Mouse (Mus musculus): ENCODE data around the gene Mad2l2.
"Not testable (repeated sequence)": the region's sequence is repeated elsewhere in the genome, so short reads cannot be mapped to it uniquely, and the experiment has no call there.

Mad2l2 gene

GRCm38 (mm10) chr4:148169586-148169985 lies 39.4 kb downstream of the Mad2l2 start:
- DNase-seq (ENCODE audit: low spot score in 2 of 2) = no peak

GRCm38 (mm10) chr4:148170842-148171241 lies 40.7 kb downstream of the Mad2l2 start:
- peak in 1 of 2 experiments; percentile 27 for DNase-seq (ENCODE audit: low spot score in 2 of 2)

GRCm38 (mm10) chr4:148171261-148171660 lies 41.1 kb downstream of the Mad2l2 start:
- no peak for DNase-seq (ENCODE audit: low spot score in 2 of 2)

GRCm38 (mm10) chr4:148173811-148174494 lies 43.8 kb downstream of the Mad2l2 start:
- DNase-seq (ENCODE audit: low spot score in 2 of 2) = no peak

- no peak for DNase-seq (ENCODE audit: low spot score in 2 of 2)
Measured at GRCm38 (mm10) chr4:148174495-148174862, 44.3 kb downstream of the Mad2l2 start.

GRCm38 (mm10) chr4:148176603-148177002 lies 46.4 kb downstream of the Mad2l2 start:
- DNase-seq (ENCODE audit: low spot score in 2 of 2) = not testable (repeated sequence)

GRCm38 (mm10) chr4:148177716-148178115 lies 47.5 kb downstream of the Mad2l2 start:
- DNase-seq (ENCODE audit: low spot score in 2 of 2) = no peak

GRCm38 (mm10) chr4:148181483-148181882 lies 51.3 kb downstream of the Mad2l2 start:
- DNase-seq (ENCODE audit: low spot score in 2 of 2) = no peak

GRCm38 (mm10) chr4:148182363-148182762 lies 52.2 kb downstream of the Mad2l2 start:
- no peak for DNase-seq (ENCODE audit: low spot score in 2 of 2)

- DNase-seq (ENCODE audit: low spot score in 2 of 2) = no peak
Measured at GRCm38 (mm10) chr4:148184564-148184963, 54.4 kb downstream of the Mad2l2 start.

- no peak for DNase-seq (ENCODE audit: low spot score in 2 of 2)
Measured at GRCm38 (mm10) chr4:148185819-148186218, 55.6 kb downstream of the Mad2l2 start.

- not testable (repeated sequence) for DNase-seq (ENCODE audit: low spot score in 2 of 2)
Measured at GRCm38 (mm10) chr4:148188767-148189166, 58.6 kb downstream of the Mad2l2 start.

- DNase-seq (ENCODE audit: low spot score in 2 of 2) = no peak
Measured at GRCm38 (mm10) chr4:148192707-148193245, 62.6 kb downstream of the Mad2l2 start.

- no peak for DNase-seq (ENCODE audit: low spot score in 2 of 2)
Measured at GRCm38 (mm10) chr4:148194400-148194799, 64.2 kb downstream of the Mad2l2 start.
